Mouse (Mus musculus) CD4-positive, CD25-positive, alpha-beta regulatory T cell, adult 4 months (primary cell): ENCODE data around the gene H2afy2. TPM values are rescaled to one million over a fixed set of nuclear protein-coding genes. Genes with fewer than 3 reads are reported as not detected.

Experiments used
- ATAC-seq: one replicate; pipeline ENCODE4 v1.8.0; 2017
- polyA plus RNA-seq, 2 experiments: library from polyadenylated mRNA; unstranded; fragments of 100-300 nt; shearing (Covaris generic); gene quantifications; one replicate each; pipeline ENCODE4 v1.2.1; 2017

Gene H2afy2
- polyA plus RNA-seq, 2 experiments from 2014 or later, result not detected

DNA sequence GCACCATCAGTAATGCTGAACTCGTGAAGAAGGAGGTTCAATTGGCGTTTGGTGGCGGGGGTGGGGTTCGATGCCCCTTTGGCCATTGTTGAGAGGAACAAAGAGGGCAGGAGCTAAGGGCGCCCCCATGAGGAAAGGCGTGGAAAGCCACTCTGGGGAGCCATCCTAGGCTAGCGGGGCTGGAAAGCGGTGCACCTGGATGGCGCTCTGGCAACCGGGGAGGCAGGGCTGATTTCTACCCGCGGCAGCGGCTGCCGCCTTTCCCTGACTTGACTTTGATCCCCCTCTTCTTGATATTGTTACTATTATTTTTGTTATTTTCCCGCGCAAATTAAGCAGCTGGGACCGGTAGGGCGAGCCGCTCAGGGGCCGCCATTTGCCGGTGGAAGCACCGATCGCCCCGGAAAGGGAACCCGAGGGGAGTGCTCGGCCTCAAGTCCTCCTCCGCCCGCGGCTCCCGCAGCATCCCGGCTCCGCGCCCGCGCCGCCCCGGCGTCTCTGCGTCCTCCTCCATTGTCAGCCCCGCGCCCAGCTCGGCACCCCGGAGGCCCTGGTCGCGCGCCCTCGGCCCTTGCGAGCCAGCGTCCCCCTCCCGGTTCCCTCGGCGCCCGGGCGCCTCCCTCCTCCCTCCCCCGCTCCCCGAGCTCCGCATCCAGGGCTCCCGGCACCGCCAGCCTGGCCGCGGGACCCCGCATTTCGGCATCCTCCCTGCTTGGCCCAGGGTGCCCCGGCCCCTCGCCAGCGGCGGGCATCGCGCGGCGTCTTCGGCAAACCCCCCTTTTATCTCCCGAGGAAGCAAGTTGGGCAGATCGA is 942 bp downstream of the H2afy2 start:
- no peak for ATAC-seq

DNA sequence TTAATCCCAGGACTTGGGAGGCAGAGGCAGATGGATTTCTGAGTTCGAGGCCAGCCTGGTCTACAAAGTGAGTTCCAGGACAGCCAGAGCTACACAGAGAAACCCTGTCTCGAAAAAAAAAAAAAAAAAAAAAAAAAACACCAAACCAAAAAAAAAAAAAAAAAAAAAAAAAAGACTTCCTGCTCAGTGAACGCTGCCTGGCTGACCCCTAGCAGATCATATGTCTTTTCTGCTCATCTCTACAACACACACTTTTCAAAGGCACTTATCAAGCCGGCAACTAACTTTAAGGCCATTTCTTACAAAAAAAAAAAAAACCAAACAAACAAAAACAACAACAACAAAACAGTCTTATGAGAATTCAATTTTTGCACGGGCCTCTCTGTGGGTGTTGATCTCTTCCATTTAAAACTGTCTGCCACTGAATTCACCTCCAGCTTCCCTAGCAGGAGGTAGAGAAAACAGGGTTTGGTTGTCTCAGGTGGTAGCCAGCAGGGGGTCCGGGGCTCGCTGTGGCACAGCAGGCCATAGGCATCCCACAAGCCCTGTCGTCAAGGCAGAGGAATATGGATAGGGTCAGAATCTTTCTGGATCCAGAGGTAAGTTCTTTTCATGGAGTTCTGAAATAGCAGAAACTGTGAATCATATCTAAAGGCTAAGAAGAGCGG is 2.4 kb downstream of the H2afy2 start:
- no peak for ATAC-seq

DNA sequence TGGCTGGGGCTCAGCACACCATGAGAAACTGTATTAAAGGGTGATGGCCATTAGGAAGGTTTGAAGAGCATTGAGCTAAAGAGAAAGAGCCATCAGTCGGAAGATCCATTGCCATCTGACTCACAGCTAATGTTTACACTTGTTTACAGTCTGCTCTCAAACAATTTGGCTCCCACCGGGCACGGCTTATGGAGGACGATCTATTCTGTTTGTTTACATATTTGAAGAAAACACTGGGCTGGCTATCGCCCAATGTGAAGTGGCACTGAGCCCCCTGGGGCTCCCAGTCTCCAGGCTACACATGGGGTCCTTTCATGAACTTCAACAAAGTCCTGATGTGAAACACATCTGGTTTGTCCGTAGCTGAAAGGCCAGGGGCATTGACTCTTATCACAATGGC is 17.1 kb downstream of the H2afy2 start:
- ATAC-seq, result no peak

DNA sequence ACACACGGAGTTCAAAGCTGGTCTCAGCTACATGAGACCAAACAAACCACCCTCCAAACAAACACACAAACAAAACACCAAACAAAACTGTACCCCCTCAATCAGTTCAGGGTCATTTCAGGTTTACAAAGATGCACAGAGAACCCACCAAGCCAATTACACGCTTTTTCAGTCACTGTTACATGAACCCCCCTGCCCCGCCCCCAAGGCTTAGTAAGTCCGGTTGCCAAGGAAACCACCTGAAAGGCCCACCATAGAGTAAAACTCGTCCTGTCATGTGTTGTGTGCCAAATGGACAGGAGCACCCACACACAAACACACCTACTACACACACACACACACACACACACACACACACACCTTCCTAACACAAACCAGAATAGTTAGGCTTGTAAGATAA is 18.4 kb downstream of the H2afy2 start:
- no peak for ATAC-seq

DNA sequence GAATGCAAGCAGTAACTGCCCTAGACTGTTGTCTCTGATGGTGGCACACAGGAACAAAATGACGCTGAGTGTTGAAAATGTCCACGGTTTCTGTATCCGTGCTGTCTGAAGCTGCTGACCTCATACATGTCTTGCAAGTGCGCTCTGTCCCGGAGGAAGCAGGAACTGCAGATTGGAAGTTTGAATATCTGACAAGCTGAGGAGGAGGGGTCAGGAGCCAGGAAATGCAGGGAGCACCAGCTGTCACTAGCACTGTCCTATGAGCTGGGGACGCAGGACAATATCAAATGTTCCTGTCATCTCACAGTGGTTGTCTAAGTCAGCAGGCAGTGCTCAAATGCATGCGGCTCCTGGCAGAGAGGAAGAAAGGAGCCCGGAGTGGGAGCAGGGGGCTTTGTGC is 19.3 kb downstream of the H2afy2 start:
- no peak for ATAC-seq

DNA sequence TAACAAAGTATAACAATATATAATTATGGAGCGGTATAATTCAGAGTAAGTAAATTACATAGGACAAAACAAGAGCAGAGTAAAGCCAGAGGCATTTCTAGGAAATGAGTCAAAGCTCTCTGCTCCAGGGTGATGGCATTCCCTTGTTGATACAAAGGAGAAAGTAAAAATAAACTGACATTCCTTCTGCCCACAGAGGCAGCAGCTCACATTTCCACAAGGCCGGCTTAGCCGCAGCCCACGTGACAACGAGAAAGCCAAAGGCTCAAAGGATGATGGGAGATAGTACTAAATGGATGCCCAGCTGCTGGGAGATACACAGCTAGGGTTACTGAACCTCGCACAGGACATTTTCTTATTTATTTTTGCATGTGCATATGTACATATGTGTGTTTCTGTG is 24.1 kb downstream of the H2afy2 start:
- ATAC-seq, result no peak

DNA sequence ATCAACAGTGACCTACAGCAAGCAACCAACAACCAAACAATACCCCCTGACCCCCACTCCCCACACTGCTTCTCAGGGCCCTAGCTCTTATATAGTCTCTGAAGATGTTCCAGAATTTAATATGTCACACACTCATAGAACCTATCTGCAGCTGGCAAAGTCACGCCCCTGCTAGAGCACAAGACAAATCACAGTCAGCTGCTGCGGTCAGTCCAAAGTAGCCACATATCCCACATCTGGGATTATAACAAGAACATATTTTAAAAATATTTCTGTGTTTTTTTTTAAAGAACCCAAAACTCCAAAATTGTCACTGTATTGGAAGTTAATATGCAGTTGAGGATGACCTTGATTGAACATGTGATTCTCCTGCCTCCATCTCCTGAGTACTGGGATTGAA is 25.0 kb downstream of the H2afy2 start:
- no peak for ATAC-seq

DNA sequence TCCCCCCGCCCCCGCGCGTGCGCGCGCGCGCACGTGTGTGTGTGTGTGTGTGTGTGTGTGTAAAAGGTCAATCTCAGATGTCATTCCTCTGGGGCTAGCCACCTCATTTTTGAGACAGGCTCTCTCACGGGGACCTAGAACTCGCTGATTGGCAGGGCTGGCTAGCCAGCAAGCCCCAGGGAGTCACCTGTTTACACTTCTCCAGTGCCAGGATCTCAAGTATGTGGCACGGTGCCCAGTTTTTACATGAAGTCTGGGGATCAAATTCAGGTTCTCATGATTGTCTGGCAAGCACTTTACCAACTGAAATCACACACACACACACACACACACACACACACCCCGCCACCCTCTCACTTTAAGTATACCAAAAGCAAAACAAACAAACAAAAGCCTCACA is 26.9 kb downstream of the H2afy2 start:
- no peak for ATAC-seq

DNA sequence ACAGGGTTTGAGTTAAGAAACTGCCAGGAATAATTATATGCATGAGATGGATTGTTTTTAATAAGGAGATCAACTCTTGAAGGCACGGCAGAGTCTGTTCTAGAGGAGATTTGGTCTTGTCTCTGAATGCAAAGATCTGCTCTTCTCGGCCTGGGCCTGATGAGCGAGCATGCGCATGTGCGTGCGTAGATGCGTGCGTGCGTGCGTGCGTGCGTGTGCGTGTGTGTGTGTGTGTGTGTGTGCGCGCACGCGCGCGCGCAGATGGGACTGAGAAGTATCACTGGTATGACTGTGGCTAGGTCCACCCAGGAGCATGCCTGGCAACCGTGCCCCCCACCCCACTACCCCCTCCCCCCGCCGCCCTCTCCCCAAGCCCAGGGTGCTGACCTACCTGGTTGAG is 30.9 kb downstream of the H2afy2 start:
- no peak for ATAC-seq

DNA sequence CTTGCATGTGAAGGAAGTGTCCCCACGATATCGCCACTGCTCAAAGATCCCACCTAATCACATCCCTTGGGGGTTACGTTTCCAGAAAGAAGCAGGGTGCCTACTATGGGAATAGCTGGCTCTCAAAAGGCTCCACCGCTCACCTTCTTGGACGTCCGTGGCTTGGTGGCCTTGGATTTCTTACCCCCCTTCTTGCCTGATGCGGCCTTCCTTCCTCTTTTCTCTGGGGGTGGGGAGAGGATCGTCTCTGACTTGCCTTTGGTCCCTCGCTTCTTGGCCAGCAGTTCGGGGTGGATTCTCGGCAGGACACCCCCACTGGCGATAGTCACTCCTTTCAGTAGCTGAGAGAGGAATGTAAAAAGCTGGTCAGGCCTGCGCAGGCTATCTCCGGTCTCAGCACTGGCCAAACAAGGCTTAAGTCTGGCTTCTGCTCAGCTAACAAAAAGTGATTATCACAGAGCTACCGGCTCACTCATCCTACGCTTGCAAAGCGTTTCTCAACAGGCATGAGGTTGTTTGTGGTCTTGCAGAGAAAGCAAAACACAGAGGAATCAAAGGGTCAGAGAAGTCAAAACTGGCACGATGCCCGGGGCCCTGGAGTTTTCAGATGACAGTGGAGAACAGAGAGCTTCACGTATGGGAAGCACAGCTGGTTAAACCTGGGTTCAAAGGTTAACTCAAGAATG is 32.3 kb downstream of the H2afy2 start:
- no peak for ATAC-seq

DNA sequence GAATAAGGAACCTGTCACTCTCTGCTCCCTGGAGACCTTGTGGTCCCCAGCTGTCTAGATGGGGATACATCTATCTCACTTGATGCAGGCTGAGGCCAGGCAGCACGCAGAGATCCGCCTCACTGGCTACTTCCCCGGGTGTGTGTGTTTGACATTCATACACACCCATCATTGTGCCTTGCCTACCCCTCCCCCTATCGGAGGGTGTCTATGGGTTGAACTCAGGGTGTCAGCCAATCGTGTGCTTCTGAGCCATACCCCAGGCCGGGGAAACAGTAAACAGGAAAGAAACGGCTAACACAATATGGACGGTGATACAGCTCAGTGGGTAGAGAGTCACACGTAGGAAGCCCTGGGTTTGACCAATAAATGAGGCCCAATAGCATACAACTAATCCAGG is 33.9 kb downstream of the H2afy2 start:
- no peak for ATAC-seq

DNA sequence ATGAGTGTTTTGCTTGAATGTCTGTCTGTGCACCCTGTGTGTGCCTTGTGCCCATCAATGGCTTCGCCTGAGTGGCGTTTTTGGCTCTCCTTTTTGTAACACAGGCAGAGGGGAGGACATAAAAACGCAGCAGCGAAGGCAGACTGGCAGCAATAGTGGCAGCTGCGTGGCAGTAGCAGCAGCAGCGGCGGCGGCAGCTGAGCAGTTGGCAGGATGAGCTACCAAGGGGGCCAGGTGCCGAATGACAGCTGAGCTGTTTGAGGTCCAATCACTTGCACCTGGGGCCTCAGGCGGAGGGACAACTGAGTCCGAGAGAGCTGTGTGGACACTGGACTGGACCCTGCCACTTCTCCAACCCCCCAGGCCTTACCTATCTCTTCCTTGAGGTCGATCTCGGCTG is 36.6 kb downstream of the H2afy2 start:
- no peak for ATAC-seq

DNA sequence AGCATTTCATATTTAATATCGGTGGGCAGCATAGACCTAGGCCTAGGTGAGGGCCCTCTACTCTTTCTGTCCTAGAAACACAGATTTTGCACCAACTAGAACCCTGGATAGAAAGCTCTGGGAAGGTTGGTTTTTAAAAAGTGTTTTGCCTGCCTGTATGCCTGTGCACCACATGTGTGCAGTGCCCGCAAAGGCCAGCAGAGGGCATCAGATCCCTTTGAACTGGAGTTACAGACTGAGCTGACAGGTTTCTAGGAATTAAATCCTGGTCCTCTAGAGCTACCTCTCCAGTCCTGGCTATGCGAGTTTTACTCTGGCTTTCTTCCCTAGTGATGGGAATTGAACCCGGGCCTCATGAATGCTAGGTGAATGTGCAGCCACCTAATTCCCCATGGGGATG is 38.8 kb downstream of the H2afy2 start:
- no peak for ATAC-seq

DNA sequence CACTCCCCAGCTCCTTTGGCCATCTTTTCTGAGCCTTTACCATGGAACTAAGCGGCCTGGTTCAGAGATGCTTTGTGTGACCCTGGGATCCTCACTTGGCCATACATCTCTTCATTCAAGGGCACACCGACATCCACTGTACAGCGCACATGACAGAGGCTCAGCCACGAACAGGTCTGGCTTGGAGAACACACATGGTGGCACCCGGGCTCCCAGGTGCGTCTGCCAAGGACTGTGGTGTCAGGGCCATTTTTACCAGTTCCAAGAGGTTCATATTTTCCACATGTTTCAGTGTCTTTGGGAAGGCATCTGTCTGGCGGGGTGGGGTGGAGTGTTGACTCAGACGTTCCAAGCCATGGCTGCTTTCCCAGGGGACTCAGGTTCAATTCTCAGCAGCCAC is 41.6 kb downstream of the H2afy2 start:
- ATAC-seq, result no peak

DNA sequence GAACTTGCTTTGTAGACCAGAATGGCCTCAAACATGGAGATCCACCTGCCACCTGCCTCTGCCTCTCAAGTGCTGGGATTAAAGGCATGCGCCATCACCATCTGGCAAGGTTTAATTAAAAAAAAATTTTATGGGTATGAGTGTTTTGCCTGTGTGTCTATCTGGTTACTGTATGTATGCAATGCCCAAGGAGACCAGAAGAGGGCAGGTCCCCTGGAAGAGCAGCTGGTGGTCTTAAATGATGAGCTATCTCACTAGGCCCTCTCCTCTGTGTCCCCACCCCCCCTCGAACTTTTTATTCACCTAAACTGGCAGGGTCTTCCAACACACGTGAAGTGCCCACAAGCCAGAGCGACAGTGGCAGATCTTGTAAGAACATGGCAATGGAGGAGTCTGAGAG is 42.1 kb downstream of the H2afy2 start:
- ATAC-seq, result no peak

DNA sequence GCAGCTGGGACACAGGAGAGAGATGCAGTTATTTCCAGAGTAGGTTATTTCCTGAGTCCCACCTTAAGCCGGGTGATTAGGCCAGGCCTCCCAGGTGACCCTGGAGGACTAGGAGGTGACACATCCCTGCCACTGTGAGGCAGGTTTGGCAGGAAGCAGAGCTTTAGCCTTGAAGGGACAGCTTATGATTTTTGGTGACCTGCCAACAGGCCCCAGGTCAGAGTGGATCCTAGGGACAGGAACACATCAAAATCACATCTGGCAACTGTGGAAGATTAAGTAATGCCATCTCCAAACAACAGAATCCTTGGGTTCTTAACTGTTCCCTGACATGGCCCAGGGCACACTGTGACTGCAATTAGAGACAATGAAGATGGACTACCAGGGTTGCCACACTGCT is 42.6 kb downstream of the H2afy2 start:
- ATAC-seq, result no peak

DNA sequence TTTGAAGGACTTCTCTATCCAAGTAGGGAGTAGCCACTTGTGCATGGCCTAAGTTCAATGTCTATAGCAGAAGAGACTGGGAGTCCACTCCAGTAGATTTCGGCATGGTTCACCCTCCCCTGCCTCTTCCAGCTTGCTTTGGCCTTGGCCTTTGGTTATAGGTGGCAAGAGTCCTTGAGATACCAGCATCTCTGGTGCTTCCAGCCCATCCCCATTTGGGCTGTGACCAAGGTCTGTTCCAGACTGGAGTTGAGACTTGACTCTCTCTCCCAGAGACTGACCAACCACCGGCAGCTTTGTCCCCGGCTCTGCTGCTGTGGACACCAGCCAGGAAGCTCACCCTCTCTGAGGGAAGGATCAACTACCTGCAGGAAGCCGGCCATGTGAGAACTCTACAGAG is 45.8 kb downstream of the H2afy2 start:
- no peak for ATAC-seq

DNA sequence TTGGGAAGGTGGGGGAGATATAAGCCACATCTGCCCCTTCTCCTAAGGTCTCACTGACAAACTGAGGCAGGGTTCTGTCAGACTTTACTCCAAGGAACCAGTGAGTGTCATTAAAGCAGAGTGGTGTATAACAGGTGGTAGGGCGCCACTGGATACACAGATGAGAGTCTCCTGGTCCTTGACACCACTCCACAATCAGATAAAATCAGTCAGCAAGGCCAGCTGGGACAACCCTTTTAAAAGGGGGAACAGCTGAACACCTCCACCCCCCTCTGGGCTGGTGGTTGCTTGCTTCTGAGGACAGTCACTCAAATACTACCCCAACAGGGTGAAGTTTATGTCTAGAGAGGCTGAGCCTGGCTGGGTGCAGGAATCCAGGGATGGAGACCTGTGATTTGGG is 46.4 kb downstream of the H2afy2 start:
- no peak for ATAC-seq

DNA sequence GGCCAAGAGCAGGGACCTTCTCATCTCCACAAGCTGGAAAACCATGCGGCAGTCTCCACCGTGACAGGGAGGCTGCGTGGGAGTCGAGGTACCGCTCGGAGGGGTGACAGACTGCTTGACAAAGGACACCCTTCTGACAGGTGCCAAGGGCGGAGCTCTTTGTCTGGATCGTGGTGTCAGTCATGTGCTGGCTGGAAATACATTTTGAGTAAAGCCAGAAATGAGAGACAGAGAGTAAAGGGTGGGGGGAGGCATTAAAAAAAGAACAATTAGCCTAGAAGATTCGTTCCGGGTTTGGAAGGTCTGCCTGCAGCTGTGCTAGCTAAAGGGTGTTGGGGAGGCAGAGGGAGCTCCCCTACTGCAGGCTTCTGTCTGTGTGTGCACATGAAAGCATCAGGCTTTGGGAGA is 47.3 kb downstream of the H2afy2 start:
- no peak for ATAC-seq

DNA sequence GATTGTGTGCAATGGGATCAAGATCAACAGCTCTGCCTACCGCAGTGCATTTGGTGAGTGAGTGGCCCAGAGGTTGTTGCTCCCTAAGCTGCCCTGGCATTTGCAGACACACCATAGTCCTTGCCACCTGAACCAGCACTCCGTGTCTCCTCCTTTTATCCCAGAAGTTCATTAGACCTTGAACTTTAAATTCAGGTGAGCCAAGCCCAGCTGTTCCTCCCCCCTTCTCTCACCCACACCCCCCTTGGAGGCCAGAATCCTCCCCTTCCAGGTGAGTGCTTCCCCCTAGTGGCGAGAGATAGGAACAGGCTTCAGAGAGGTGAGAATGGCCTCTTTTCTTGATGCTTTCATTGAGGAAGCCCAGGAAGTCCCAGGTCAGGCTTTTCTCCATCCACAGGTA is 49.6 kb downstream of the H2afy2 start:
- no peak for ATAC-seq

DNA sequence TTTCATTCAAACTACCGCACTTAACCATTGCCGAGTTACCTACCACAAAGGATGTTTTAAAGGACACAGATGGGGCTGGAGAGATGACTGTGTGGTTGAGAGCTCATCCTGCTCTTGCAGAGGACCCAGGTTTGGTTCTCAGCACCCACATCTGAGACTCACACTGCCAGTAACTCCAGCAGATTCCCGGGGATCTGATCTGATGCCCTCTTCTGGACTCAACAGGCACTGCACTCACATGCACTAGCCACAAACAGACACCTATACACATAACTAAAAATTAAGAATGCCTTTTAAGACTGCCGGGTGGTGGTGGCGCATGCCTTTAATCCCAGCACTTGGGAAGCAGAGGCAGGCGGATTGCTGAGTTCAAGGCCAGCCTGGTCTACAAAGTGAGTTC is 53.8 kb downstream of the H2afy2 start:
- no peak for ATAC-seq

DNA sequence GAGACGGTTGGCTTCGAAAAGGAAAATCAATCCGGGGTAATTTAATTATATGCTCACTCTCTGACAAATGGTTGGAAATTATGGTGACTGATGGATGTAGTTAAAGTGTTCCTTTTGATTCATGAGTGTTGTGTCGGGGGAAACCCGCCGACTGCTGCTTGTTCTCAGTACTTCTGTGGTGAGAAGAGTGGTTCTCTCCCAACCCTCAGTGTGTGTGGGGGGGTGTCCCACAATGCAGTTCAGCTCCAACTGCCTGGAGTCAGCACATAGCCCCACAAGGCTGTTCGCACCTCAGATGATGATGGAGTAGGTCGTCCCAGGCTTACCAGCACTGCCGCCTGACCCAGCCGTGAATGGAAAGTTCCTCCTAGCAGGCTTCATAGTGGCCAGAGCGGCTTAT is 54.8 kb downstream of the H2afy2 start:
- ATAC-seq, result no peak

DNA sequence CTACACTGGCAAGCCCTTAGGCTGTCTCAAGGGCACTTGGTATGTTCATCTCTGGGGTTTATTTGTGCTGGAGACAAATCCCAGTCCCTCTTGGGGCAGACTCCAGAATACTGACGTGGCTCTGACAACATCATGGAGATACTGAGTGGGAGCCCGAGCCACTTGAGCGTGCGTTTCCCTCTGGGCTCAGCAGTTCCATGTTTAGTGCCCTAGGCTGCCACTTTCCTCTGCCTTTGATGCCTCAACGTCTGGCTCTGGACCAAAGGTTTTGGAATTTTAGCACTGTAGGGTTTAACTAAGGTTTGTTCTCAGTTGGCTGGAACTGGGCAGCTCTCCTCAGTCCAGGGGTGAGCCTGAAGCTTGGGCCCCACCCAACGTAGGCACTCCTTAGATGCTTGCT is 60.7 kb downstream of the H2afy2 start:
- no peak for ATAC-seq

DNA sequence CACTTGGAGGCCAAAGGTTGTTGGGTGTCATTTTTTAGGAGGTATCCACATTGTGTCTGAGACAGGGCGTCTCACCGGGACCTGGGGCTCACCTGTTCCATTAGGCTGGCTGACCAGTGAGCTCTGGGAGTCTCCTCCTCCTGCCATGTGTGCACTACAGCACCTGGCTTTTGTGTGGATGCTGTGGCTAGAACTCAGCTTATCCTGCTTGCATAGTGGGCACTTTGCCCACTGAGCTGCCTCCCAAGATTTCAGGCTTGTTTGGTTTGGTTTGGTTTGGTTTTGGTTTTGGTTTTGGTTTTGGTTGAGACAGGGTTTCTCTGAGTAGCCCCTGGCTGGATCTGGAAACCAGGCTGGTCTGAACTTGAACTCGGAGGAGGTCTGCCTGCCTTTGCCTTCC is 61.7 kb downstream of the H2afy2 start:
- no peak for ATAC-seq
